Mouse (Mus musculus) spleen, adult 12 weeks (tissue): ENCODE measurements at regions not wholly inside any gene's neighbourhood (a gene's known extent, or its start where the extent isn't known, plus 50 kb on each side); places are given as distances from the start of the nearest gene placed in this dataset.

Experiments
- DNase-seq: peaks from one replicate; pipeline ENCODE4 v3.0.0; 2022; ENCODE audit warnings: low spot score

- DNase-seq, result no peak
These were observed 284.6 kb upstream of the Zmiz1 start for GRCm38 (mm10) chr14:25174402-25174801.

GRCm38 (mm10) chr14:25176206-25176605 lies 282.8 kb upstream of the Zmiz1 start:
- no peak for DNase-seq

- no peak for DNase-seq
These were observed 278.9 kb upstream of the Zmiz1 start for GRCm38 (mm10) chr14:25180126-25180525.

GRCm38 (mm10) chr14:25181406-25181805 lies 277.6 kb upstream of the Zmiz1 start:
- DNase-seq, result no peak

- DNase-seq, result no peak
These were observed 274.9 kb upstream of the Zmiz1 start for GRCm38 (mm10) chr14:25184042-25184441.

GRCm38 (mm10) chr14:25184875-25185274 lies 274.1 kb upstream of the Zmiz1 start:
- no peak for DNase-seq

- DNase-seq, result no peak
These were observed 273.4 kb upstream of the Zmiz1 start for GRCm38 (mm10) chr14:25185556-25185958.

GRCm38 (mm10) chr14:25185959-25186771 lies 272.8 kb upstream of the Zmiz1 start:
- DNase-seq, result no peak

- DNase-seq, result no peak
These were observed 271.3 kb upstream of the Zmiz1 start for GRCm38 (mm10) chr14:25187715-25188114.

GRCm38 (mm10) chr14:25189256-25189655 lies 269.7 kb upstream of the Zmiz1 start:
- no peak for DNase-seq

GRCm38 (mm10) chr14:25190680-25191270 lies 268.2 kb upstream of the Zmiz1 start:
- DNase-seq, result no peak

- DNase-seq, result no peak
These were observed 262.2 kb upstream of the Zmiz1 start for GRCm38 (mm10) chr14:25196820-25197219.

- no peak for DNase-seq
These were observed 259.1 kb upstream of the Zmiz1 start for GRCm38 (mm10) chr14:25199900-25200299.

- DNase-seq, result no peak
These were observed 258.3 kb upstream of the Zmiz1 start for GRCm38 (mm10) chr14:25200656-25201179.

- DNase-seq, result no peak
These were observed 256.7 kb upstream of the Zmiz1 start for GRCm38 (mm10) chr14:25202312-25202711.

GRCm38 (mm10) chr14:25204091-25204490 lies 254.9 kb upstream of the Zmiz1 start:
- DNase-seq, result no peak

GRCm38 (mm10) chr14:25206855-25207254 lies 252.1 kb upstream of the Zmiz1 start:
- no peak for DNase-seq

GRCm38 (mm10) chr14:25207422-25207821 lies 251.6 kb upstream of the Zmiz1 start:
- DNase-seq, result no peak

GRCm38 (mm10) chr14:25208221-25209056 lies 250.5 kb upstream of the Zmiz1 start:
- DNase-seq, result no peak

- no peak for DNase-seq
These were observed 245.9 kb upstream of the Zmiz1 start for GRCm38 (mm10) chr14:25213056-25213455.

GRCm38 (mm10) chr14:25223091-25223490 lies 235.9 kb upstream of the Zmiz1 start:
- no peak for DNase-seq

GRCm38 (mm10) chr14:25225214-25225613 lies 233.8 kb upstream of the Zmiz1 start:
- no peak for DNase-seq
